Mouse (Mus musculus) myocyte (in vitro differentiated cells): ENCODE results near the gene Ncor1. TPM values are rescaled to one million over a fixed set of nuclear protein-coding genes. Genes with fewer than 3 reads are reported as not detected.
A peak's percentile ranks its signal among the peaks of the same experiment; 100 is the strongest.
"Not testable (repeated sequence)": the region's sequence is repeated elsewhere in the genome, so short reads cannot be mapped to it uniquely, and the experiment has no call there.

Source experiments
- H3K27me3 ChIP-seq: one replicate; pipeline ENCODE4 v1.6.1; 2011; ENCODE audit not compliant: control insufficient read depth, insufficient read depth, insufficient read length
- H3K36me3 ChIP-seq: one replicate; pipeline ENCODE4 v1.6.1; 2011; ENCODE audit not compliant: control insufficient read depth, insufficient read depth
- H3K4me2 ChIP-seq: one replicate; pipeline ENCODE4 v1.6.1; 2011; ENCODE audit warnings: low read depth, control low read depth
- H3K4me3 ChIP-seq: one replicate; pipeline ENCODE4 v1.5.1; 2011; ENCODE audit warnings: mild to moderate bottlenecking, control low read depth, moderate library complexity
- H3K79me2 ChIP-seq: one replicate; pipeline ENCODE4 v1.6.1; 2011; ENCODE audit not compliant: control insufficient read depth, insufficient read depth
- H3ac ChIP-seq: one replicate; pipeline ENCODE4 v1.6.1; 2011; ENCODE audit not compliant: control insufficient read depth, insufficient read length
- CEBPB ChIP-seq: IDR thresholded peaks from 2 replicates; pipeline ENCODE4 v1.6.1; 2011; ENCODE audit warnings: mild to moderate bottlenecking, moderate library complexity; ENCODE audit not compliant: poor library complexity, insufficient read depth, severe bottlenecking
- E2F4 ChIP-seq: IDR thresholded peaks from one replicate; pipeline ENCODE4 v1.6.1; 2011; ENCODE audit warnings: mild to moderate bottlenecking, control low read depth, moderate library complexity; ENCODE audit not compliant: insufficient read depth
- MAX ChIP-seq: IDR thresholded peaks from one replicate; pipeline ENCODE4 v1.6.1; 2011; ENCODE audit warnings: low read depth, mild to moderate bottlenecking, control low read depth
- MYOD1 ChIP-seq, 3 experiments: IDR thresholded peaks; one replicate each; pipeline ENCODE4 v1.6.1; 2011; ENCODE audit warnings: control low read depth in 2 of 3, low read depth in 2 of 3, mild to moderate bottlenecking in 2 of 3, moderate library complexity in 1 of 3; ENCODE audit not compliant: insufficient read length in 2 of 3, control insufficient read depth in 1 of 3
- MYOG ChIP-seq, 3 experiments: IDR thresholded peaks; one replicate each; pipeline ENCODE4 v1.6.1; 2011; ENCODE audit warnings: control low read depth in 2 of 3, low read depth in 2 of 3, mild to moderate bottlenecking in 2 of 3; ENCODE audit not compliant: insufficient read length in 2 of 3, control insufficient read depth in 1 of 3, insufficient read depth in 1 of 3
- POLR2A ChIP-seq: IDR thresholded peaks from one replicate; pipeline ENCODE4 v1.6.1; 2011; ENCODE audit warnings: low read depth, mild to moderate bottlenecking, control low read depth, moderate library complexity; ENCODE audit not compliant: insufficient read length
- POLR2AphosphoS2 ChIP-seq: IDR thresholded peaks from one replicate; pipeline ENCODE4 v1.6.1; 2011; ENCODE audit warnings: low read depth, control low read depth; ENCODE audit not compliant: insufficient read length
- REST ChIP-seq: IDR thresholded peaks from one replicate; pipeline ENCODE4 v1.6.1; 2011; ENCODE audit warnings: mild to moderate bottlenecking, control low read depth, moderate library complexity; ENCODE audit not compliant: insufficient read depth, insufficient read length
- SRF ChIP-seq: IDR thresholded peaks from one replicate; pipeline ENCODE4 v1.6.1; 2011; ENCODE audit warnings: low read depth; ENCODE audit not compliant: control insufficient read depth, insufficient read length
- TCF12 ChIP-seq: IDR thresholded peaks from one replicate; pipeline ENCODE4 v1.6.1; 2011; ENCODE audit warnings: mild to moderate bottlenecking, control low read depth; ENCODE audit not compliant: poor library complexity, insufficient read depth, severe bottlenecking
- TCF3 ChIP-seq: IDR thresholded peaks from one replicate; pipeline ENCODE4 v1.6.1; 2011; ENCODE audit warnings: low read depth, control low read depth; ENCODE audit not compliant: insufficient read length
- USF1 ChIP-seq: IDR thresholded peaks from one replicate; pipeline ENCODE4 v1.6.1; 2011; ENCODE audit warnings: low read depth, mild to moderate bottlenecking, control low read depth, moderate library complexity
- polyA plus RNA-seq: library from polyadenylated mRNA; unstranded; fragments of >200 nt; fragmentation: generic; extraction: Trizol; gene quantifications from one replicate; pipeline ENCODE4 v1.2.1, GENCODE M21; 2012; ENCODE audit warnings: missing spikeins

Gene Ncor1
- polyA plus RNA-seq, 1 experiment, result 41.0 TPM

DNA sequence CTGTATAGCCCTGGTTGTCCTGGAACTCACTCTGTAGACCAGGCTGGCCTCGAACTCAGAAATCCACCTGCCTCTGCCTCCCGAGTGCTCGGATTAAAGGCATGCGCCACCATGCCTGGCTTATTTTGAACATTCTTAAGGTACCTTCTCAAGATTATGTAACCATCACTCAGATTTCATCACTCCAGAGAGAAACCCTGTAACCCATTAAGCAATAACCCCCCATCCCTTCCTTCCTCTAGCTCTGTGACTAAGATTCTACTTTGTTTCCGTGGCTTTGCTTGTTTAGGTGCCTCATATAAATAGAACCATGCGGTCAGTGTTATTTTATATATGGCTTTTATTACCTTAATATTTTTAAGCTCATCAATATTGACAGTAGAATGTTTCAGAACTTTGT lies 12.1 kb upstream of the Ncor1 start:
- Histone ChIP-seq H3K79me2 (no peaks in the 10 kb centered on the region), H3K4me2 (no peak overlapping the region), H3K36me3 (no peaks in the 10 kb centered on the region), H3ac (no peak overlapping the region), H3K27me3 (no peaks in the 10 kb centered on the region), H3K4me3 (no peak overlapping the region)
- no peak for TF ChIP-seq REST
- TF ChIP-seq TCF3, result no peak
- TF ChIP-seq MAX, result no peak
- no peak for TF ChIP-seq E2F4
- TF ChIP-seq USF1, result no peak
- 0 out of 2 replicates have a peak, but pooled peaks have one; percentile 49 for TF ChIP-seq CEBPB
- TF ChIP-seq POLR2AphosphoS2, result no peak
- no peak for TF ChIP-seq SRF
- no peak for TF ChIP-seq POLR2A

DNA sequence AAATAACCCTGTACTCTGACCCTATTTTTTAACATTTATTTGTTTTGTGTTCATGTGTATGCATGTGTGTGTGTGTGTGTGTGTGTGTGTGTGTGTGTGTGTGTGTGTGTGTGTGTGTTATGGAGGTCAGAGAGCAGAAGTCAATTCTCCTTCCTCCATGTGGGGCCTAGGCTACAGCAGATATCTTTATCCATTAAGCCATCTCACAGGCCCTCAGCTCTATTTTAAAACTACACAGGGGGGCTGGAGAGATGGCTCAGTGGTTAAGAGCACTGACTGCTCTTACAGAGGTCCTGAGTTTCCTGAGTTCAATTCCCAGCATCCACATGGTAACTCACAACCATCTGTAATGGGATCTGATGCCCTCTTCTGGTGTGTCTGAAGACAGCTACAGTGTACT lies 8.9 kb upstream of the Ncor1 start:
- not testable (repeated sequence) for H3ac ChIP-seq, H3K4me3 ChIP-seq, H3K27me3 ChIP-seq, H3K36me3 ChIP-seq, H3K4me2 ChIP-seq, H3K79me2 ChIP-seq

DNA sequence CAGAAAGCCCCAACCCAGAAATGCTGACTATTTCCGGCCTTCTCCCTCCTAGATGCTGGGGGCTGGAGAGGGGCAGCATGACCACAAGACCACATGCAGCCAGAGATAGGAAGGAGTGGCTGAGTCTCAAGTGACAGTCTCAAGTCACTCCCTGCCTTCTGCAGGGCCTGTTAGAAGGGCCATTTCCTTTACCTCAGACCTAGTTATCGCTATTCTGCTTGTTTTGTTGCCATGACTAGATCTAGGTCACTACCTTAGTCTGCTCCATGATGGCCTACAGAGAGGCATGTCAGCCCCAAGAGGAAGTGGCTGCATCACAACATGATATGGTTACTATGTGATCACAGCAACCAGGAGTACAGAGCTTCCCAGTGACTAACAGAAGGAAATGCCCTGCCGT lies 8.2 kb upstream of the Ncor1 start:
- H3K79me2 ChIP-seq, result no peaks in the 10 kb centered on the region
- H3K4me2 ChIP-seq, result no peak overlapping the region
- no peak overlapping the region for H3K4me3 ChIP-seq
- H3K27me3 ChIP-seq, result no peaks in the 10 kb centered on the region
- TF ChIP-seq POLR2AphosphoS2 (no peak), CEBPB (no peak), TCF12 (no peak), MYOD1 (IDR thresholded peaks at IDR 0.05; ENCODE audit: control insufficient read depth in 1 of 3, insufficient read length in 2 of 3, low read depth in 2 of 3) (no peak), E2F4 (no peak), MYOG (IDR thresholded peaks at IDR 0.05; ENCODE audit: control insufficient read depth in 1 of 3, insufficient read depth in 1 of 3, insufficient read length in 2 of 3, low read depth in 2 of 3) (no peak), MAX (no peak), POLR2A (no peak), USF1 (no peak), TCF3 (no peak), SRF (no peak), REST (no peak)
- no peak overlapping the region for H3ac ChIP-seq
- H3K36me3 ChIP-seq, result no peaks in the 10 kb centered on the region

DNA sequence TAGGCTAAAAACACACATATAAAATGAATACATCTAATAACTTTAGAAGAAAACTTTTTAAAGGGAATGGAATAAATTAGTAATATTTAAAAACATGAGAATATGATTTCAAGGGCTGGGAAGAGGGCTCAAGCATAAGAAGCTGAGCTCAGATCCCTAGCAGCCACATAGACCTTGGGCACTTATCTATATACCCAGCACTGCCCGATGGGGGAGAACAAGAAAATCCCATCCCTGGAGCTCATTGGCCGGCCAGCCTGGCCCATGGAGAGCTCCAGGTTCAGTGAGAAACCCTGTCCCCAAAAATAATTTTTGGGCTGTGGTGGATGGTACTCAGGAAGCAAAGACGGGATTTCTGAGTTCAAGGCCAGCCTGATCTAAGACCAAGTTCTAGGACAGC lies 7.5 kb upstream of the Ncor1 start:
- H3K4me2 ChIP-seq, result no peak overlapping the region
- no peak for TF ChIP-seq E2F4
- TF ChIP-seq TCF3, result no peak
- TF ChIP-seq TCF12, result no peak
- no peak for TF ChIP-seq MYOD1 (IDR thresholded peaks at IDR 0.05; ENCODE audit: control insufficient read depth in 1 of 3, insufficient read length in 2 of 3, low read depth in 2 of 3)
- no peak for TF ChIP-seq POLR2A
- TF ChIP-seq MYOG (IDR thresholded peaks at IDR 0.05; ENCODE audit: control insufficient read depth in 1 of 3, insufficient read depth in 1 of 3, insufficient read length in 2 of 3, low read depth in 2 of 3), result no peak
- H3K36me3 ChIP-seq, result no peaks in the 10 kb centered on the region
- H3K4me3 ChIP-seq, result no peak overlapping the region
- no peaks in the 10 kb centered on the region for H3K79me2 ChIP-seq
- no peaks in the 10 kb centered on the region for H3K27me3 ChIP-seq
- no peak overlapping the region for H3ac ChIP-seq

DNA sequence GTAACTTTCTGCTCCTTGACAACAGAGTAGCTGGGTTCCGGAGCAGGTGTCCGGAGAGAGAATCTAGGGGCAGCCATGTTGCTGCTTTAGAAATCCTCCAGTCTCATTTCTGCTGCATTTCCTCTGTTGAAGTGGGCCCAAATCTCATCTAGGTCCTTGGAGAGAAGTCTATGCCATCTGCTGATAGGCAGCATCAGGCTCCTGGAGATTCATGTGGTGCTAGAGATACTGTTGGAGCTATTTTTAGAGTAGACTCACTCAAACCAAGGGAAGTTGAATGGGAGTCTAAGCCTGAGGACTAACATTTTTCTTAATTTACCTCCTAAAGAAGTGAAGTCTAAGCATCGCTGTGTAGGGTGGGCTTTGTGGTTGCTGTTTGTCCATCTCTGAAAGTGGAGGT lies 6.4 kb upstream of the Ncor1 start:
- Histone ChIP-seq H3K4me3 (no peak overlapping the region), H3K4me2 (no peak overlapping the region), H3K27me3 (no peaks in the 10 kb centered on the region), H3K36me3 (no peaks in the 10 kb centered on the region), H3ac (no peak overlapping the region), H3K79me2 (peaks cover under 1% of the 10 kb centered on the region)
- no peak for TF ChIP-seq E2F4
- no peak for TF ChIP-seq TCF3
- no peak for TF ChIP-seq MYOG (IDR thresholded peaks at IDR 0.05; ENCODE audit: control insufficient read depth in 1 of 3, insufficient read depth in 1 of 3, insufficient read length in 2 of 3, low read depth in 2 of 3)
- TF ChIP-seq USF1, result no peak
- TF ChIP-seq MAX, result no peak
- no peak for TF ChIP-seq TCF12
- no peak for TF ChIP-seq POLR2AphosphoS2
- no peak for TF ChIP-seq SRF
- no peak for TF ChIP-seq POLR2A
- TF ChIP-seq REST, result no peak
- TF ChIP-seq CEBPB, result no peak
